Mouse (Mus musculus) testis, adult 2 months (tissue): ENCODE results near the gene Akap10.

Experiments used
- CTCF ChIP-seq: fragments of 200-500 bp; IDR thresholded peaks from 2 replicates; pipeline ENCODE4 v1.5.1; 2012; ENCODE audit warnings: low read depth, mild to moderate bottlenecking, inconsistent platforms, low read length, moderate library complexity; ENCODE audit not compliant: control insufficient read depth, insufficient read depth, insufficient replicate concordance
- POLR2A ChIP-seq: fragments of 200-500 bp; IDR thresholded peaks from 2 replicates; pipeline ENCODE4 v1.6.1; 2012; ENCODE audit warnings: low read depth, mild to moderate bottlenecking, inconsistent platforms, low read length, moderate library complexity; ENCODE audit not compliant: control insufficient read depth

- TF ChIP-seq POLR2A = no peak
- no peak for TF ChIP-seq CTCF
Observed at GRCm38 (mm10) chr11:61955136-61955535, 25.1 kb upstream of the Akap10 start.
